Mouse (Mus musculus) spleen, adult 2 months (tissue): Measurements from ENCODE around the gene Gm49388.

ENCODE experiments used
- CTCF ChIP-seq: fragments of 200-500 bp; IDR thresholded peaks from 2 replicates; pipeline ENCODE4 v1.5.1; 2011; ENCODE audit warnings: mild to moderate bottlenecking, inconsistent platforms; ENCODE audit not compliant: insufficient read depth, insufficient read length, insufficient replicate concordance; ENCODE audit errors: extremely low read depth
- POLR2A ChIP-seq: fragments of 200-500 bp; IDR thresholded peaks from 2 replicates; pipeline ENCODE4 v1.6.1; 2011; ENCODE audit warnings: low read depth, low read length, inconsistent platforms

- no peak for TF ChIP-seq POLR2A
- no peak for TF ChIP-seq CTCF
Measured at GRCm38 (mm10) chr7:127815116-127815665, 29.8 kb downstream of the Gm49388 start.
